ENCODE assay signal across 9 mouse cellular contexts in genomic region chr4:134018779-134019145, GRCm38 (mm10). TPM values are rescaled to one million over a fixed set of nuclear protein-coding genes. Genes with fewer than 3 reads are reported as not detected.
DNase-seq lines count a peak whose midpoint lies in the region; ATAC-seq and TF ChIP-seq lines count a peak whose summit lies in the region.
"Had no signal": no experiment of that assay in that cellular context is flagged by ENCODE, and none has a peak within 500 bp of the region (broad histone marks: within the 10 kb centered on the region; RNA-seq: fewer than 3 reads in every experiment).

Gene Lin28a, minus strand, starts transcription at chr4:134018841.

- no peak for ATAC-seq in lung, embryonic 15.5 days (ENCODE audit: borderline replicate concordance, extremely low read depth, low FRiP score, low TSS enrichment)
- peak; percentile 43; the same call in 1 of the 2 replicates for ATAC-seq in forebrain, embryonic 12.5 days (ENCODE audit: low FRiP score)
- ATAC-seq in limb, embryonic 15.5 days (ENCODE audit: insufficient number of reproducible peaks, low FRiP score, low TSS enrichment, low read depth), result no peak

- peak within 1 kb of the TSS; percentile 26; the same call in 1 of the 2 replicates for H3K4me2 ChIP-seq in lung, embryonic 15.5 days
- H3K4me2 ChIP-seq in forebrain, embryonic 12.5 days, result peak within 1 kb of the TSS; percentile 72
- no peak within 1 kb of the TSS for H3K4me2 ChIP-seq in limb, embryonic 15.5 days

- H3K4me3 ChIP-seq in lung, embryonic 15.5 days, result 0 out of 2 replicates have a peak within 1 kb of the TSS, but pooled peaks have one; percentile 4
- H3K4me3 ChIP-seq in forebrain, embryonic 12.5 days (replicated peaks), result peak within 1 kb of the TSS; percentile 42
- peak within 1 kb of the TSS; percentile 13; the same call in 1 of the 2 replicates for H3K4me3 ChIP-seq in limb, embryonic 15.5 days
- peak within 1 kb of the TSS; percentile 19; the same call in 1 of the 2 replicates for H3K4me3 ChIP-seq in olfactory bulb, adult 2 months (ENCODE audit: insufficient read depth, low read depth, low read length)

- no peak for TF ChIP-seq CTCF in olfactory bulb, adult 2 months (IDR thresholded peaks at IDR 0.05; ENCODE audit: insufficient read depth, low read depth, low read length)

- H3K4me1 ChIP-seq in lung, embryonic 15.5 days, result peaks cover 8% of the 10 kb centered on the region; the same call in 1 of the 2 replicates
- peaks cover 48% of the 10 kb centered on the region for H3K4me1 ChIP-seq in forebrain, embryonic 12.5 days
- peaks cover 18% of the 10 kb centered on the region for H3K4me1 ChIP-seq in limb, embryonic 15.5 days
- peaks cover 17% of the 10 kb centered on the region for H3K4me1 ChIP-seq in olfactory bulb, adult 2 months (ENCODE audit: control insufficient read depth, insufficient read depth, low read length)

- WGBS in lung, embryonic 15.5 days, result 1% methylated on average over 9 of the region's 9 CpGs
- 0% methylated on average over 7 of the region's 9 CpGs for WGBS in forebrain, embryonic 12.5 days
- 0% methylated on average over 9 of the region's 9 CpGs for WGBS in limb, embryonic 15.5 days
- WGBS in olfactory bulb, adult 2 months, result 3% methylated on average over 9 of the region's 9 CpGs

- no peaks in the 10 kb centered on the region for H3K36me3 ChIP-seq in lung, embryonic 15.5 days
- H3K36me3 ChIP-seq in forebrain, embryonic 12.5 days (replicated peaks), result no peaks in the 10 kb centered on the region
- H3K36me3 ChIP-seq in limb, embryonic 15.5 days, result no peaks in the 10 kb centered on the region

- no peak within 1 kb of the TSS for H3K27ac ChIP-seq in lung, embryonic 15.5 days
- peak within 1 kb of the TSS; percentile 73 for H3K27ac ChIP-seq in forebrain, embryonic 12.5 days
- no peak within 1 kb of the TSS for H3K27ac ChIP-seq in limb, embryonic 15.5 days
- no peak within 1 kb of the TSS for H3K27ac ChIP-seq in olfactory bulb, adult 2 months (ENCODE audit: insufficient read depth, low read depth, low read length)

- no peak within 1 kb of the TSS for H3K9ac ChIP-seq in lung, embryonic 15.5 days
- peak within 1 kb of the TSS; percentile 48 for H3K9ac ChIP-seq in forebrain, embryonic 12.5 days
- H3K9ac ChIP-seq in limb, embryonic 15.5 days, result no peak within 1 kb of the TSS

- DNase-seq in lung, postnatal 14 days, result no peak
- DNase-seq in Muller cell, postnatal 12 days (ENCODE audit: inconsistent ontology term), result no peak
- no peak for DNase-seq in layer of hippocampus, postnatal 36 days
- DNase-seq in gastrocnemius, adult 8-10 months (ENCODE audit: low spot score in 2 of 2), result no peak

- H3K9me3 ChIP-seq in lung, embryonic 15.5 days, result no peaks in the 10 kb centered on the region
- H3K9me3 ChIP-seq in forebrain, embryonic 12.5 days, result no peaks in the 10 kb centered on the region
- no peaks in the 10 kb centered on the region for H3K9me3 ChIP-seq in limb, embryonic 15.5 days

- H3K27me3 ChIP-seq in lung, embryonic 15.5 days, result peaks cover 56% of the 10 kb centered on the region
- H3K27me3 ChIP-seq in forebrain, embryonic 12.5 days, result peaks cover 22% of the 10 kb centered on the region; the same call in 1 of the 2 replicates
- H3K27me3 ChIP-seq in limb, embryonic 15.5 days, result peaks cover 51% of the 10 kb centered on the region

- TF ChIP-seq POLR2A in olfactory bulb, adult 2 months (IDR thresholded peaks at IDR 0.05; ENCODE audit: insufficient read depth, low read depth, low read length), result no peak

RNA-seq across cellular contexts. Expression of gene Lin28a, which starts in this region (rescaled TPM):
- 0.10 and 0.15 TPM in 2 replicates for polyA plus RNA-seq in lung, embryonic 15.5 days (2015; fragmentation: Nextera tagmentation; extraction: Ambion mirVana)
- polyA plus RNA-seq in forebrain, embryonic 12.5 days (2016; fragmentation: Nextera tagmentation; extraction: Ambion mirVana), result 0.92 and 1.5 TPM in 2 replicates
- polyA plus RNA-seq in limb, embryonic 15.5 days (2015; fragmentation: Nextera tagmentation; extraction: Ambion mirVana), result 0.17 TPM in 1 of 2 replicates, not detected in the other
- not detected in 2 replicates for polyA plus RNA-seq in olfactory bulb, adult 2 months (2012; ENCODE audit: insufficient read depth, insufficient read length, low replicate concordance, missing spikeins)
- not detected for total RNA-seq in layer of hippocampus, postnatal 36 days (2021)
- under 1 TPM; 0.39 to 0.96 (median 0.60) TPM for total RNA-seq in gastrocnemius, adult 8-10 months (2022)
- total RNA-seq: layer of hippocampus, postnatal 10 days had no signal
